8 mouse cellular contexts compared by ENCODE assay signal in genomic region chr12:64966652-64967435, GRCm38 (mm10). TPM values are rescaled to one million over a fixed set of nuclear protein-coding genes. Genes with fewer than 3 reads are reported as not detected.
DNase-seq lines count a peak whose midpoint lies in the region; ATAC-seq and TF ChIP-seq lines count a peak whose summit lies in the region.

No protein-coding gene starts in this region.

- H3K27me3 ChIP-seq in hindbrain, embryonic 13.5 days: no peaks in the 10 kb centered on the region
- no peaks in the 10 kb centered on the region for H3K27me3 ChIP-seq in liver, postnatal 0 days (ENCODE audit: insufficient read depth, low read length)
- H3K27me3 ChIP-seq in stomach, embryonic 15.5 days (replicated peaks): no peaks in the 10 kb centered on the region

- peak; percentile 21 for DNase-seq in cerebellum, adult 9-11 months
- DNase-seq in cerebellum, postnatal 4 days (ENCODE audit: low spot score in 2 of 2): no peak
- peak; percentile 55 for DNase-seq in 416B (ENCODE audit: low read depth)
- peak; percentile 23 for DNase-seq in embryo, embryonic 11 days
- no peak for DNase-seq in liver, postnatal 0 days
- no peak for DNase-seq in gastrocnemius, adult 18-20 months (ENCODE audit: low spot score)

- no peaks in the 10 kb centered on the region for H3K36me3 ChIP-seq in hindbrain, embryonic 13.5 days
- 0 out of 2 replicates have a peak, but pooled peaks cover 8% of the 10 kb centered on the region for H3K36me3 ChIP-seq in liver, postnatal 0 days (replicated peaks; ENCODE audit: insufficient read depth, low read length)
- H3K36me3 ChIP-seq in stomach, embryonic 15.5 days: no peaks in the 10 kb centered on the region

- peaks cover 58% of the 10 kb centered on the region for H3K4me1 ChIP-seq in hindbrain, embryonic 13.5 days (replicated peaks)
- peaks cover 33% of the 10 kb centered on the region for H3K4me1 ChIP-seq in liver, postnatal 0 days (ENCODE audit: insufficient read depth)
- peaks cover 2% of the 10 kb centered on the region; the same call in 1 of the 2 replicates for H3K4me1 ChIP-seq in stomach, embryonic 15.5 days

- TF ChIP-seq CTCF in liver, postnatal 0 days (IDR thresholded peaks at IDR 0.05; ENCODE audit: low read depth): no peak

- H3K4me2 ChIP-seq in hindbrain, embryonic 13.5 days: peak overlapping the region; percentile 98
- H3K4me2 ChIP-seq in liver, postnatal 0 days (ENCODE audit: low read depth, low read length): peak overlapping the region; percentile 96
- H3K4me2 ChIP-seq in stomach, embryonic 15.5 days: peak overlapping the region; percentile 68

- no peak for ATAC-seq in hindbrain, embryonic 13.5 days (ENCODE audit: low FRiP score)
- no peak for ATAC-seq in liver, postnatal 0 days
- no peak for ATAC-seq in stomach, embryonic 15.5 days (ENCODE audit: insufficient read depth, low FRiP score, low read depth)

- peak overlapping the region; percentile 93 for H3K27ac ChIP-seq in hindbrain, embryonic 13.5 days
- H3K27ac ChIP-seq in liver, postnatal 0 days (ENCODE audit: low read depth): peak overlapping the region; percentile 91
- peak overlapping the region; percentile 89; the same call in 1 of the 2 replicates for H3K27ac ChIP-seq in stomach, embryonic 15.5 days

- peak overlapping the region; percentile 94 for H3K9ac ChIP-seq in hindbrain, embryonic 13.5 days
- peak overlapping the region; percentile 96 for H3K9ac ChIP-seq in liver, postnatal 0 days (replicated peaks)
- H3K9ac ChIP-seq in stomach, embryonic 15.5 days: peak overlapping the region; percentile 92

- H3K4me3 ChIP-seq in hindbrain, embryonic 13.5 days: peak overlapping the region; percentile 94
- peak overlapping the region; percentile 96 for H3K4me3 ChIP-seq in liver, postnatal 0 days (ENCODE audit: low read depth, low read length)
- H3K4me3 ChIP-seq in stomach, embryonic 15.5 days (replicated peaks): peak overlapping the region; percentile 73

- no peaks in the 10 kb centered on the region for H3K9me3 ChIP-seq in hindbrain, embryonic 13.5 days
- H3K9me3 ChIP-seq in liver, postnatal 0 days (ENCODE audit: low read length): no peaks in the 10 kb centered on the region
- no peaks in the 10 kb centered on the region for H3K9me3 ChIP-seq in stomach, embryonic 15.5 days

- 4% methylated on average over 19 of the region's 19 CpGs for WGBS in hindbrain, embryonic 13.5 days
- WGBS in liver, postnatal 0 days (ENCODE audit: insufficient replicate concordance): 3% methylated on average over 19 of the region's 19 CpGs
- WGBS in stomach, embryonic 15.5 days: 3% methylated on average over 19 of the region's 19 CpGs

- no peak for TF ChIP-seq EP300 in liver, postnatal 0 days (IDR thresholded peaks at IDR 0.05; ENCODE audit: low read depth)

RNA-seq across cellular contexts. Expression of gene Togaram1, which starts 1.2 kb away (rescaled TPM):
- polyA plus RNA-seq in hindbrain, embryonic 13.5 days (2015; fragmentation: Nextera tagmentation; extraction: Ambion mirVana): 24.1 and 24.7 TPM in 2 replicates
- 4.7 and 6.1 TPM in 2 replicates for polyA plus RNA-seq in liver, postnatal 0 days (2015; fragmentation: Nextera tagmentation; extraction: Ambion mirVana)
- polyA plus RNA-seq in stomach, embryonic 15.5 days (2015; fragmentation: Nextera tagmentation; extraction: Ambion mirVana): 25.2 and 30.3 TPM in 2 replicates
- 1 to 10 TPM; 6.9 to 8.2 TPM for total RNA-seq in gastrocnemius, adult 18-20 months (2021)

RNA-seq across cellular contexts. Expression of gene Klhl28, which starts 1.5 kb away (rescaled TPM):
- polyA plus RNA-seq in hindbrain, embryonic 13.5 days (2015; fragmentation: Nextera tagmentation; extraction: Ambion mirVana): 29.0 and 30.4 TPM in 2 replicates
- 3.4 and 3.6 TPM in 2 replicates for polyA plus RNA-seq in liver, postnatal 0 days (2015; fragmentation: Nextera tagmentation; extraction: Ambion mirVana)
- 10.1 and 11.4 TPM in 2 replicates for polyA plus RNA-seq in stomach, embryonic 15.5 days (2015; fragmentation: Nextera tagmentation; extraction: Ambion mirVana)
- total RNA-seq in gastrocnemius, adult 18-20 months (2021): 1 to 10 TPM; 9.0 TPM

RNA-seq across cellular contexts. Expression of gene Gm527, which starts 49.1 kb away (rescaled TPM):
- polyA plus RNA-seq in hindbrain, embryonic 13.5 days (2015; fragmentation: Nextera tagmentation; extraction: Ambion mirVana): 2.4 and 4.9 TPM in 2 replicates
- 0.69 and 0.99 TPM in 2 replicates for polyA plus RNA-seq in liver, postnatal 0 days (2015; fragmentation: Nextera tagmentation; extraction: Ambion mirVana)
- 2.6 and 4.1 TPM in 2 replicates for polyA plus RNA-seq in stomach, embryonic 15.5 days (2015; fragmentation: Nextera tagmentation; extraction: Ambion mirVana)
- 1 to 10 TPM; 2.4 to 3.5 TPM for total RNA-seq in gastrocnemius, adult 18-20 months (2021)

Comparison
In these comparisons a context has a peak if more than half of its experiments do, and no peak if none do; other contexts are left out.
1. DNase-seq: peak in cerebellum, adult 9-11 months (single experiment), 416B (single experiment) and embryo, embryonic 11 days (single experiment); none in cerebellum, postnatal 4 days (0 of 2), liver, postnatal 0 days (single experiment) and gastrocnemius, adult 18-20 months (single experiment).
2. Peak in every context shown above with its lines, with median percentiles within 50 percentile points of each other: H3K27ac ChIP-seq, H3K4me2 ChIP-seq, H3K4me3 ChIP-seq and H3K9ac ChIP-seq.